Mouse (Mus musculus): ENCODE results near the gene Efcab6. TPM values are rescaled to one million over a fixed set of nuclear protein-coding genes. Genes with fewer than 3 reads are reported as not detected.
A peak's percentile ranks its signal among the peaks of the same experiment; 100 is the strongest.

Efcab6 gene
- polyA plus RNA-seq, 1 experiment from 2014 or later: 0.70 TPM

DNA sequence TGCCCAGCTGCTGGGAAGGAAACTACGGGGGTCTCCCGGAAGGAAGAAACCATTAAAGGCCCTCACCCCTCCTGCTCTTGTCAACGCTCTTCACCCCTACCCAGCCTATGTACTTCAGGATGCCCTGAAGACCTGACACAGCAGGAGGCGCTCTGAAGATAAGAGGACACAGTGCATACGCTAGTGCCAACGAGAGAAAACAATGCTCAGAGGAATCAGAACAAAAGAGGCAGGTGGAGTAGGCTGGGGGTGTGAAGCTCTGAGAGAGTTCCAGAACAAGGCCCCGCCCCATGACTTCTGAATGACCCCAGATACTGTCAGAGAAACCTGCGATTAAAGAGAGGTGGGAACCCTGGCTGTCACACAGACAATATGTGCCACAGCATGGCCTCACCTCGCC is 21.6 kb upstream of the Efcab6 start:
- H3K4me1 ChIP-seq (ENCODE audit: control insufficient read depth, insufficient read depth, low read length): no peaks in the 10 kb centered on the region
- no peak for ATAC-seq (ENCODE audit: insufficient read depth, low FRiP score)
- no peak overlapping the region for H3K27ac ChIP-seq (ENCODE audit: low read length)
- H3K4me3 ChIP-seq (replicated peaks; ENCODE audit: low read length): no peak overlapping the region
- WGBS: 41% methylated on average over 9 of the region's 9 CpGs
- H3K4me2 ChIP-seq (ENCODE audit: low read depth, low read length): no peak overlapping the region
- no peaks in the 10 kb centered on the region for H3K27me3 ChIP-seq (ENCODE audit: control insufficient read depth, insufficient read depth, low read length)
- H3K9me3 ChIP-seq (replicated peaks; ENCODE audit: control insufficient read depth, low read length): no peaks in the 10 kb centered on the region
- H3K36me3 ChIP-seq (ENCODE audit: control insufficient read depth, insufficient read depth, low read length): no peaks in the 10 kb centered on the region
- H3K9ac ChIP-seq (ENCODE audit: low read length): no peak overlapping the region

DNA sequence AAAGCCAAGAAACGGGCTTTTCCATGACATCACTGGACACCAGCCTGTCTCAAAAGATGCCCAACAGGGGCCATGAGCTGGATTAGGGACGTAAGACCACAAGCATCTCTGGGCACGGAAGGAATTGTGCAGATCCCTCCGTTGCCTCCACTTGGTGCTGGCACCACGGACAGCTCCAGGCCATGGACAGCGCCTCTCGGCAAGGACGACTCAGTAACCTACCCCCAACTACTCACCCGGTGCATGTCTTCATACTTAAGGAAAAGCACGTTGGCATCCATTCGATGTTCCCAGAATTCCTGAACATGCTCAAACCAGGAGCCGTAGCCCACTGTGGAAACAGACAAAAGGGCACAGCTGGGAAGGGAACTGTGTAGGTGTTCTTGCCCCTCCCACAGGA is 21.2 kb upstream of the Efcab6 start:
- H3K36me3 ChIP-seq (ENCODE audit: control insufficient read depth, insufficient read depth, low read length): no peaks in the 10 kb centered on the region
- no peaks in the 10 kb centered on the region for H3K27me3 ChIP-seq (ENCODE audit: control insufficient read depth, insufficient read depth, low read length)
- no peak overlapping the region for H3K4me3 ChIP-seq (replicated peaks; ENCODE audit: low read length)
- no peak overlapping the region for H3K9ac ChIP-seq (ENCODE audit: low read length)
- no peak overlapping the region for H3K4me2 ChIP-seq (ENCODE audit: low read depth, low read length)
- no peak overlapping the region for H3K27ac ChIP-seq (ENCODE audit: low read length)
- no peaks in the 10 kb centered on the region for H3K4me1 ChIP-seq (ENCODE audit: control insufficient read depth, insufficient read depth, low read length)
- ATAC-seq (ENCODE audit: insufficient read depth, low FRiP score): no peak
- H3K9me3 ChIP-seq (replicated peaks; ENCODE audit: control insufficient read depth, low read length): no peaks in the 10 kb centered on the region
- 26% methylated on average over 12 of the region's 12 CpGs for whole genome bisulfite sequencing

DNA sequence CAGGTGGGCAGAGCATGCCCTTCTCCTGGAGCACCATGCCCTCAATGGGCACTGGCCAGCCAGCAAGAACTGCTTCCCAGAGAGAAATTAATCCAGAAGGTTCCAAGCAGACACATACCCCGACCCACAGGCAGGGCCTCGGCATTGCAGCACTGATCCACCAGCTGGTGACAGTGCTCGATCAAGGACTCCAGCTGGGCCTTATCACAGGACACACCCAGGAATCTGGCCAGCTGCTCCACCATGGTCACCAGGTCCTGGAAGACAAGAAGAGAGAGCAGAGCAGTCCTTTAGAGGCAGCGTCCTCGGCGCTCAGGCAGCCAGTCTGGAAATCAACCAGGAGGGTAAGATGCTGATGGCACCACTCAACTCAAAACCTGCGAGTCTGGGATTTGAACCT is 14.9 kb upstream of the Efcab6 start:
- Histone ChIP-seq H3K9me3 (replicated peaks; ENCODE audit: control insufficient read depth, low read length) (no peaks in the 10 kb centered on the region), H3K9ac (ENCODE audit: low read length) (no peak overlapping the region), H3K36me3 (ENCODE audit: control insufficient read depth, insufficient read depth, low read length) (no peaks in the 10 kb centered on the region), H3K27me3 (ENCODE audit: control insufficient read depth, insufficient read depth, low read length) (no peaks in the 10 kb centered on the region), H3K4me3 (replicated peaks; ENCODE audit: low read length) (no peak overlapping the region), H3K4me1 (ENCODE audit: control insufficient read depth, insufficient read depth, low read length) (no peaks in the 10 kb centered on the region), H3K27ac (ENCODE audit: low read length) (no peak overlapping the region), H3K4me2 (ENCODE audit: low read depth, low read length) (no peak overlapping the region)
- no peak for ATAC-seq (ENCODE audit: insufficient read depth, low FRiP score)
- WGBS: 47% methylated on average over 7 of the region's 7 CpGs

DNA sequence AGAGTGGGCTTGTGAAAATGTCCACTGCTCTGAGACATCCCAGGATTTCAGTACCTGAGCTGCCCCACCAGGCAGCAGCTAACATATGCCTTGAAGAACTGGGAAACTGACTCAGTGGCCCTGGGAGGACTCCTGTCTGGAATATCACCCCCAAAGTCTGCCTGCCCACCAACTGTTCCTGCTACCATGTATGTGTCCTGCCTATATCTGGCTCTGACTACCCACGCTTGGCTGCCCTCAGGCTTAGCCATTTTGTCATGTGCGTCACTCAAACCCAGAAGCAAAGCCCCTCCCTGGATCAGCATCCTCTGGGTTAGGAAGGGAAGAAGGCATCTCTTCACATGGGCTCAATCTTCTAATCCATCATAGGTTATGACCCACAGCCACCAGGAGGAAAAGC is 14.3 kb upstream of the Efcab6 start:
- WGBS: 79% methylated on average over 2 of the region's 2 CpGs
- no peak for ATAC-seq (ENCODE audit: insufficient read depth, low FRiP score)

DNA sequence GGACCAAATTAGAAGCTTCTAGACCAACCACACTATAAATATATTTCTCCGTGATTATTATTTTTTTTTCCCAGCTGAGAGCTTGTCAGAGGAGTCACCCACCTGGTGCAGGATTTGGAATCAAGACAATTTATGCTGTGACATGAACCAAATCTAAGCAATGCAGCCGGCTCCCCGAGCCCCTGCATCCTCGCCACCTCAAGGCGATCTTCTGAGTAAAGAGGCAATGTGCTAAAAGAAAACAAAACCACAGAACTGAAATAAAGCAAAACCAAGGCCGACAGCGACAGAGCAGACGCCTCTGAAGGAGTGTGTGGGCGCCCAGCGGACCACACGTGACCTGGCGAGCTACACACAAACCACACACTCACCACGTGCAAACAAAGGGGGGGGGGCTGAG is 13.5 kb upstream of the Efcab6 start:
- Histone ChIP-seq H3K4me2 (ENCODE audit: low read depth, low read length) (no peak overlapping the region), H3K4me1 (ENCODE audit: control insufficient read depth, insufficient read depth, low read length) (no peaks in the 10 kb centered on the region), H3K9ac (ENCODE audit: low read length) (no peak overlapping the region), H3K27me3 (ENCODE audit: control insufficient read depth, insufficient read depth, low read length) (no peaks in the 10 kb centered on the region; the same call in 1 of the 2 replicates), H3K27ac (ENCODE audit: low read length) (no peak overlapping the region), H3K9me3 (replicated peaks; ENCODE audit: control insufficient read depth, low read length) (no peaks in the 10 kb centered on the region), H3K4me3 (replicated peaks; ENCODE audit: low read length) (no peak overlapping the region), H3K36me3 (ENCODE audit: control insufficient read depth, insufficient read depth, low read length) (no peaks in the 10 kb centered on the region)
- 74% methylated on average over 13 of the region's 13 CpGs for WGBS
- ATAC-seq (ENCODE audit: insufficient read depth, low FRiP score): no peak

More for the DNA sequence above, 14.3 kb upstream of the Efcab6 start:
- Histone ChIP-seq H3K4me2 (ENCODE audit: low read depth, low read length) (no peak overlapping the region), H3K4me3 (replicated peaks; ENCODE audit: low read length) (no peak overlapping the region), H3K27me3 (ENCODE audit: control insufficient read depth, insufficient read depth, low read length) (no peaks in the 10 kb centered on the region), H3K9ac (ENCODE audit: low read length) (no peak overlapping the region), H3K27ac (ENCODE audit: low read length) (no peak overlapping the region), H3K9me3 (replicated peaks; ENCODE audit: control insufficient read depth, low read length) (no peaks in the 10 kb centered on the region), H3K4me1 (ENCODE audit: control insufficient read depth, insufficient read depth, low read length) (no peaks in the 10 kb centered on the region), H3K36me3 (ENCODE audit: control insufficient read depth, insufficient read depth, low read length) (no peaks in the 10 kb centered on the region)

DNA sequence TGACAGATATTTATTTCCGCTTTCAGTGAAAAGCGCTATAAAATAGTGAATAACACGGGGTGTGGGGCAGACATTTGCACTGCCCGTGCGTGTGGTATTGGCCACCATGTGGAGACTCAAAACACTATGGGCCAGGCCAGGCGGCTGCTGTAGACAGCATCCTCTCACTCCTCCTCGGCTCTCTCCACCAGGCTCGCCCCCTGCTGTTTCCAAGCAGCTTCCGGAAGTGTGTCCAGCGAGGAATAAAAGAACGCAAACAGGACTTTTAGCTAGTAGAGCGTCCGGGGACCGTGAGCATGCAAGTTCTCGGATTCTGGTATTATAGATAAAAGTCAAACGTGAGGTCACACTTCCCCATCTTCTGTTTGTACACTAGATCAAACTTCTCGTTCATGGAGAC is 12.0 kb upstream of the Efcab6 start:
- no peaks in the 10 kb centered on the region for H3K9me3 ChIP-seq (replicated peaks; ENCODE audit: control insufficient read depth, low read length)
- H3K4me2 ChIP-seq (ENCODE audit: low read depth, low read length): no peak overlapping the region
- H3K36me3 ChIP-seq (ENCODE audit: control insufficient read depth, insufficient read depth, low read length): no peaks in the 10 kb centered on the region
- H3K9ac ChIP-seq (ENCODE audit: low read length): no peak overlapping the region
- no peak overlapping the region for H3K27ac ChIP-seq (ENCODE audit: low read length)
- 68% methylated on average over 17 of the region's 17 CpGs for WGBS
- H3K4me1 ChIP-seq (ENCODE audit: control insufficient read depth, insufficient read depth, low read length): no peaks in the 10 kb centered on the region
- no peaks in the 10 kb centered on the region; the same call in 1 of the 2 replicates for H3K27me3 ChIP-seq (ENCODE audit: control insufficient read depth, insufficient read depth, low read length)
- ATAC-seq (ENCODE audit: insufficient read depth, low FRiP score): no peak
- no peak overlapping the region for H3K4me3 ChIP-seq (replicated peaks; ENCODE audit: low read length)

DNA sequence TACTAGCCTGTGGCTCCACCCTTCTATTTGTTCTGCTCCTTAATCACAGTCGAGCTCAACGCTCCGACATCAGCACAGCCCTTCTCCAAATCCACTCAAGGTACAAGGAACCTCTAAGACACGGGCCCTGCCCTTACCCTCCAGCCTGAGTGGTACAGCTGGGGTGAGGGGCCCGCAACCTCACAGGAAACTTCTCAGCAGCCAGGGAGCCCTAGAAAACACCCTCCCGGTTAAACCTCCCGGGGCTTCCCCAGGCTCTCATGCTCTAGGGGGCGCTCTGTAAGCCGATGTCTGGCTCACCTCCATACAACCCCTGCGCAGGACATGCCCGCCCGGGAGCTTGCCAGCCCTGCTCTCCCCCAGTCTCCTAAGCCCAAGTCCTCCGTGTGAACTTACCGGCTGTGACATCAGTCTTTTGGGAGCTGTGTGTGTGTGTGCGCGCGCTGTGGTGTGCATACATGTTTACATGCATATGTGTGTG is 9.6 kb upstream of the Efcab6 start:
- no peak overlapping the region for H3K27ac ChIP-seq (ENCODE audit: low read length)
- WGBS: 18% methylated on average over 17 of the region's 17 CpGs
- H3K9ac ChIP-seq (ENCODE audit: low read length): no peak overlapping the region
- no peaks in the 10 kb centered on the region for H3K36me3 ChIP-seq (ENCODE audit: control insufficient read depth, insufficient read depth, low read length)
- 0 out of 2 replicates have a peak overlapping the region, but pooled peaks have one; percentile 2 for H3K4me2 ChIP-seq (ENCODE audit: low read depth, low read length)
- no peaks in the 10 kb centered on the region for H3K9me3 ChIP-seq (replicated peaks; ENCODE audit: control insufficient read depth, low read length)
- H3K27me3 ChIP-seq (ENCODE audit: control insufficient read depth, insufficient read depth, low read length): peaks cover 2% of the 10 kb centered on the region; the same call in 1 of the 2 replicates
- H3K4me1 ChIP-seq (ENCODE audit: control insufficient read depth, insufficient read depth, low read length): no peaks in the 10 kb centered on the region; the same call in 1 of the 2 replicates
- ATAC-seq (ENCODE audit: insufficient read depth, low FRiP score): 0 out of 2 replicates have a peak, but pooled peaks have one; percentile 16
- no peak overlapping the region for H3K4me3 ChIP-seq (replicated peaks; ENCODE audit: low read length)

DNA sequence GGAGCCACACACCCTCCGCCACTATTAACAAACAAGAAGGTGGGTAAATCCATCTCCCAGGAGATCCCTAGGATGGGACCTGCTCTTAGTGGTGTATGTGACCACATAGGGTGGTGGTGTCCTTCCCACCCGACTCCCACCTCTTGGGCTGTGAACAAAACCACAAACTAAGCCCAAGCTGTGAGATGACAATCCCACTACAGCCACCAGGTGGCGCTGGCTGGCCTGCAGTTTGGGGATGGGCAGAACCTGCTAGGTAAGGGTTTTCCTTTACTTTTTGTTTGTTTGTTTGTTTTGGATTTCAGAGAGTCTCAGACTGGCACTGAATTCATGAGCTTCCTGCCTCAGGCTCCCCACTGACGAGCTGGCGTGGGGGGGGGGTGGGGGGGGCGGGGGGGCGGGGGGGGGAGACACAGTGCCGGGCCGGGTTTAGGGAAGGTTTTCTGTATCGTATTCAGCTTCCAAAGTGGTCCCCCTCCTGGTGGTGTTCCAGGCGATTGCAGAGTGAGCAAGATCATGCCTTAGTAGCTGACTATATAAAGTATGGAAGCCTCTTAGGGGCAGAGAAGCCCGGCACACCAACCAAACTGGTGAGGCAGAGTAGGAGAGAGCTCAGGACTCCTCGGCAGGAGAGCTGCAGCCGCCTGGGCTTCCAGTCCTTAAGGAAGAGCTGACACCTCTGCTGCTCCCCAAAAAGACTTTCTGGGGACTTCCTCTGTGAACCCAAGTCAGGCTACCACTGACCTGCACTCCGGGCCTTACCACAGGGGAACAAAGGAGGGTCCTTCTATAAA is 8.9 kb upstream of the Efcab6 start:
- Histone ChIP-seq H3K9me3 (replicated peaks; ENCODE audit: control insufficient read depth, low read length) (no peaks in the 10 kb centered on the region), H3K27ac (ENCODE audit: low read length) (no peak overlapping the region), H3K36me3 (ENCODE audit: control insufficient read depth, insufficient read depth, low read length) (no peaks in the 10 kb centered on the region), H3K4me2 (ENCODE audit: low read depth, low read length) (0 out of 2 replicates have a peak overlapping the region, but pooled peaks have one; percentile 2), H3K4me3 (replicated peaks; ENCODE audit: low read length) (no peak overlapping the region), H3K4me1 (ENCODE audit: control insufficient read depth, insufficient read depth, low read length) (no peaks in the 10 kb centered on the region; the same call in 1 of the 2 replicates), H3K27me3 (ENCODE audit: control insufficient read depth, insufficient read depth, low read length) (peaks cover 8% of the 10 kb centered on the region; the same call in 1 of the 2 replicates), H3K9ac (ENCODE audit: low read length) (no peak overlapping the region)
- 10% methylated on average over 14 of the region's 15 CpGs for WGBS
- ATAC-seq (ENCODE audit: insufficient read depth, low FRiP score): no peak

DNA sequence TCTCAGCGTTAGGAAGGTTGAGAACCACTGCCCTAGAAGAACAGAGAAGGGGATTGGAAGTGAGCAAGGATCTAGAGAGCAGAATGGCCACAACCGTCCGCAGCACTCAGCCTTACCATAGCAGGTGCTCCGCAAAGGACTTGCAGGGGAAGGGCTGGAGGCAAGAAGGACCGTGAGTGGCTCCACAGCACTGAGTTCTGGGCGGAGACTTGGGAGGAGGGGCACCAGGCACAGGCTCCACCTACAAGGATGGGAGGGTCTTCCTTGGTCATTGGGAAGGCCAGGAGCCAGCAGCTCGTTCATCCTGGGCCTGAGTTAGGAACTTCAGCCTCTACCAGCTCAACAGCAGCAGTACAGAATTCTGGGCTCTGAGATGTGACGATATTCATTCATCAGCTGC is 7.9 kb upstream of the Efcab6 start:
- H3K9ac ChIP-seq (ENCODE audit: low read length): no peak overlapping the region
- no peaks in the 10 kb centered on the region for H3K36me3 ChIP-seq (ENCODE audit: control insufficient read depth, insufficient read depth, low read length)
- no peak for ATAC-seq (ENCODE audit: insufficient read depth, low FRiP score)
- H3K4me2 ChIP-seq (ENCODE audit: low read depth, low read length): no peak overlapping the region
- H3K9me3 ChIP-seq (replicated peaks; ENCODE audit: control insufficient read depth, low read length): no peaks in the 10 kb centered on the region
- H3K27me3 ChIP-seq (ENCODE audit: control insufficient read depth, insufficient read depth, low read length): peaks cover 18% of the 10 kb centered on the region
- WGBS: 24% methylated on average over 8 of the region's 8 CpGs
- no peak overlapping the region for H3K27ac ChIP-seq (ENCODE audit: low read length)
- H3K4me1 ChIP-seq (ENCODE audit: control insufficient read depth, insufficient read depth, low read length): no peaks in the 10 kb centered on the region; the same call in 1 of the 2 replicates
- no peak overlapping the region for H3K4me3 ChIP-seq (replicated peaks; ENCODE audit: low read length)

All from stomach, embryonic 16.5 days (tissue).